Mouse (Mus musculus) heart, adult 2 months (tissue): ENCODE results near the gene Dnm2. TPM values are rescaled to one million over a fixed set of nuclear protein-coding genes. Genes with fewer than 3 reads are reported as not detected.

ENCODE experiments used
- DNase-seq, 2 experiments: peaks; one replicate each; pipeline ENCODE4 v3.0.0; 2021
- H3K27ac ChIP-seq: fragments of 200-600 bp; 2 replicates; pipeline ENCODE4 v1.8.1; 2022
- H3K27me3 ChIP-seq: fragments of 200-500 bp; 2 replicates; pipeline ENCODE4 v1.6.1; 2012; ENCODE audit warnings: mild to moderate bottlenecking, low read length, inconsistent platforms, mixed read lengths; ENCODE audit not compliant: control insufficient read depth, insufficient read depth
- H3K36me3 ChIP-seq: fragments of 200-500 bp; 2 replicates; pipeline ENCODE4 v1.6.1; 2012; ENCODE audit warnings: low read length, inconsistent platforms; ENCODE audit not compliant: control insufficient read depth, insufficient read depth
- H3K4me1 ChIP-seq: fragments of 200-500 bp; 2 replicates; pipeline ENCODE4 v1.6.1; 2011; ENCODE audit warnings: low read length; ENCODE audit not compliant: control insufficient read depth, insufficient read depth
- H3K4me3 ChIP-seq: fragments of 200-600 bp; 2 replicates; pipeline ENCODE4 v1.8.1; 2022
- H3K79me2 ChIP-seq: fragments of 200-500 bp; replicated peaks from 2 replicates; pipeline ENCODE4 v1.6.1; 2012; ENCODE audit warnings: mild to moderate bottlenecking, inconsistent platforms, low read length, moderate library complexity, mixed read lengths; ENCODE audit not compliant: control insufficient read depth, insufficient read depth
- H3K9ac ChIP-seq: fragments of 200-500 bp; 2 replicates; pipeline ENCODE4 v1.6.1; 2012; ENCODE audit warnings: low read depth, mild to moderate bottlenecking, control low read depth, inconsistent platforms, low read length, mixed read lengths
- CTCF ChIP-seq: fragments of 200-600 bp; IDR thresholded peaks from 2 replicates; pipeline ENCODE4 v1.8.1; 2022; ENCODE audit warnings: antibody characterized with exemption, mild to moderate bottlenecking, moderate library complexity
- EP300 ChIP-seq: fragments of 200-500 bp; IDR thresholded peaks from 2 replicates; pipeline ENCODE4 v1.6.1; 2011; ENCODE audit warnings: low read depth, low read length, control low read depth; ENCODE audit not compliant: insufficient read depth
- POLR2A ChIP-seq: fragments of 200-500 bp; IDR thresholded peaks from 2 replicates; pipeline ENCODE4 v1.6.1; 2011; ENCODE audit warnings: mild to moderate bottlenecking, low read depth, low read length, control low read depth; ENCODE audit not compliant: insufficient read depth
- WGBS: fragments of 180-500 bp; shearing (Covaris S2); methylation state at CpG from one replicate; pipeline ENCODE4 v1.1.7; 2018; 5-methylcytosine and 5-hydroxymethylcytosine counted together
- intact Hi-C: fragments of 180-260 bp; cut with DNase I; formaldehyde crosslinking; loops from one replicate; pipeline ENCODE4 v1.15.1; 2025
- microRNA-seq, 2 experiments: library from miRNA; unstranded; fragments of <30 nt; microRNA quantifications; one replicate each; pipeline ENCODE4 v1.2.0; 2021
- polyA plus RNA-seq: library from polyadenylated mRNA; depleted of rRNA; stranded (reverse); fragments of >200 nt; gene quantifications from 2 replicates; pipeline ENCODE4 v1.2.3, GENCODE M21; 2012; rRNA removed
- total RNA-seq, 2 experiments: library from RNA; stranded (reverse); gene quantifications; 2 replicates each; pipeline ENCODE4 v1.2.3; 2021

Gene Dnm2
- total and polyA plus RNA-seq, 3 experiments, result 63.9 to 68.2 (median 64.8) TPM

GRCm38 (mm10) chr9:21553607-21554273 is 129.0 kb downstream of the Dnm2 start:
- TF ChIP-seq EP300 (no peak), CTCF (no peak), POLR2A (no peak)

GRCm38 (mm10) chr9:21555198-21555742 is 130.6 kb downstream of the Dnm2 start:
- DNase-seq, result no peak
- intact Hi-C loops, result no loop called here
- H3K4me3 ChIP-seq, result no peak overlapping the region
- peaks cover 14% of the 10 kb centered on the region for H3K4me1 ChIP-seq
- no peaks in the 10 kb centered on the region for H3K36me3 ChIP-seq
- no peak overlapping the region for H3K9ac ChIP-seq
- H3K27me3 ChIP-seq, result no peaks in the 10 kb centered on the region
- no peaks in the 10 kb centered on the region; the same call in 1 of the 2 replicates for H3K79me2 ChIP-seq
- no peak for TF ChIP-seq CTCF
- TF ChIP-seq POLR2A, result no peak
- TF ChIP-seq EP300, result no peak
- H3K27ac ChIP-seq, result no peak overlapping the region
- WGBS, result 89% methylated on average over 6 of the region's 6 CpGs

More at GRCm38 (mm10) chr9:21553607-21554273, 129.0 kb downstream of the Dnm2 start:
- no peak for DNase-seq
- H3K79me2 ChIP-seq, result no peaks in the 10 kb centered on the region
- no peak overlapping the region for H3K9ac ChIP-seq
- no peaks in the 10 kb centered on the region for H3K36me3 ChIP-seq
- H3K27me3 ChIP-seq, result no peaks in the 10 kb centered on the region
- no peak overlapping the region for H3K4me3 ChIP-seq
- intact Hi-C loops, result no loop called here
- no peak overlapping the region for H3K27ac ChIP-seq
- H3K4me1 ChIP-seq, result peaks cover 12% of the 10 kb centered on the region
- 83% methylated on average over 6 of the region's 6 CpGs for WGBS

GRCm38 (mm10) chr9:21556996-21557395 is 132.3 kb downstream of the Dnm2 start:
- no peak overlapping the region for H3K4me3 ChIP-seq
- intact Hi-C loops, result no loop called here
- H3K36me3 ChIP-seq, result no peaks in the 10 kb centered on the region
- WGBS, result 67% methylated on average over 2 of the region's 2 CpGs
- DNase-seq, result no peak
- no peaks in the 10 kb centered on the region for H3K27me3 ChIP-seq
- peaks cover 14% of the 10 kb centered on the region for H3K4me1 ChIP-seq
- H3K79me2 ChIP-seq, result no peaks in the 10 kb centered on the region; the same call in 1 of the 2 replicates
- no peak overlapping the region for H3K27ac ChIP-seq
- no peak for TF ChIP-seq POLR2A
- TF ChIP-seq CTCF, result no peak
- TF ChIP-seq EP300, result no peak
- H3K9ac ChIP-seq, result no peak overlapping the region

Small RNAs within 50 kb of the gene (microRNA-seq; reads per million reads assigned to microRNA genes)
- gene Mir199a-1, result 0 reads per million in 2 experiments

Other genes with a start within 250 kb of the Dnm2 start
- gene Keap1, start 185.5 kb upstream of the Dnm2 start, total RNA-seq, result 10 to 100 TPM; 37.6 to 47.2 TPM
- gene Keap1, start 185.5 kb upstream of the Dnm2 start, polyA plus RNA-seq, result 40.4 and 46.0 TPM in 2 replicates
- gene S1pr5, start 176.5 kb upstream of the Dnm2 start, total RNA-seq, result 1 to 10 TPM; 1.2 to 1.3 TPM
- 0.73 and 1.5 TPM in 2 replicates for gene S1pr5, start 176.5 kb upstream of the Dnm2 start, polyA plus RNA-seq
- 100 to 1,000 TPM in 1 of 2 experiments, 10 to 100 TPM in 1; 88.7 to 100 TPM for gene Atg4d, start 159.6 kb upstream of the Dnm2 start, total RNA-seq
- 60.8 and 72.6 TPM in 2 replicates for gene Atg4d, start 159.6 kb upstream of the Dnm2 start, polyA plus RNA-seq
- 10 to 100 TPM; 16.3 to 16.8 TPM for gene Kri1, start 136.9 kb upstream of the Dnm2 start, total RNA-seq
- gene Kri1, start 136.9 kb upstream of the Dnm2 start, polyA plus RNA-seq, result 10.5 and 12.8 TPM in 2 replicates
- 10 to 100 TPM; 11.3 to 15.0 TPM for gene Cdkn2d, start 133.5 kb upstream of the Dnm2 start, total RNA-seq
- gene Cdkn2d, start 133.5 kb upstream of the Dnm2 start, polyA plus RNA-seq, result 25.0 and 32.9 TPM in 2 replicates
- gene Ap1m2, start 112.6 kb upstream of the Dnm2 start, total RNA-seq, result not detected
- 1.0 TPM in 1 of 2 replicates, not detected in the other for gene Ap1m2, start 112.6 kb upstream of the Dnm2 start, polyA plus RNA-seq
- 10 to 100 TPM; 77.0 to 89.5 TPM for gene Slc44a2, start 104.2 kb upstream of the Dnm2 start, total RNA-seq
- gene Slc44a2, start 104.2 kb upstream of the Dnm2 start, polyA plus RNA-seq, result 86.8 and 148 TPM in 2 replicates
- gene Ilf3, start 57.0 kb upstream of the Dnm2 start, total RNA-seq, result 10 to 100 TPM; 27.7 to 29.0 TPM
- 22.6 and 29.0 TPM in 2 replicates for gene Ilf3, start 57.0 kb upstream of the Dnm2 start, polyA plus RNA-seq
- 1 to 10 TPM; 8.3 to 8.5 TPM for gene Qtrt1, start 13.1 kb upstream of the Dnm2 start, total RNA-seq
- gene Qtrt1, start 13.1 kb upstream of the Dnm2 start, polyA plus RNA-seq, result 19.2 and 20.8 TPM in 2 replicates
- gene Tmed1, start 85.3 kb downstream of the Dnm2 start, total RNA-seq, result 10 to 100 TPM; 40.9 to 47.2 TPM
- gene Tmed1, start 85.3 kb downstream of the Dnm2 start, polyA plus RNA-seq, result 48.1 and 58.9 TPM in 2 replicates
- gene AB124611, start 101.3 kb downstream of the Dnm2 start, total RNA-seq, result 1 to 10 TPM; 1.4 to 2.4 TPM
- 1.5 TPM in 2 replicates for gene AB124611, start 101.3 kb downstream of the Dnm2 start, polyA plus RNA-seq
- 10 to 100 TPM; 61.5 to 66.5 TPM for gene Carm1, start 122.0 kb downstream of the Dnm2 start, total RNA-seq
- gene Carm1, start 122.0 kb downstream of the Dnm2 start, polyA plus RNA-seq, result 65.4 and 77.6 TPM in 2 replicates
- 10 to 100 TPM; 55.2 to 63.8 TPM for gene Timm29, start 167.8 kb downstream of the Dnm2 start, total RNA-seq
- gene Timm29, start 167.8 kb downstream of the Dnm2 start, polyA plus RNA-seq, result 35.2 and 58.6 TPM in 2 replicates
- 1 to 10 TPM; 6.4 to 8.0 TPM for gene Yipf2, start 167.9 kb downstream of the Dnm2 start, total RNA-seq
- 11.2 and 12.5 TPM in 2 replicates for gene Yipf2, start 167.9 kb downstream of the Dnm2 start, polyA plus RNA-seq
- gene Smarca4, start 191.3 kb downstream of the Dnm2 start, total RNA-seq, result 10 to 100 TPM; 43.5 to 47.0 TPM
- 21.5 and 26.5 TPM in 2 replicates for gene Smarca4, start 191.3 kb downstream of the Dnm2 start, polyA plus RNA-seq